22 mouse cellular contexts compared by ENCODE assay signal in the genomic region with DNA sequence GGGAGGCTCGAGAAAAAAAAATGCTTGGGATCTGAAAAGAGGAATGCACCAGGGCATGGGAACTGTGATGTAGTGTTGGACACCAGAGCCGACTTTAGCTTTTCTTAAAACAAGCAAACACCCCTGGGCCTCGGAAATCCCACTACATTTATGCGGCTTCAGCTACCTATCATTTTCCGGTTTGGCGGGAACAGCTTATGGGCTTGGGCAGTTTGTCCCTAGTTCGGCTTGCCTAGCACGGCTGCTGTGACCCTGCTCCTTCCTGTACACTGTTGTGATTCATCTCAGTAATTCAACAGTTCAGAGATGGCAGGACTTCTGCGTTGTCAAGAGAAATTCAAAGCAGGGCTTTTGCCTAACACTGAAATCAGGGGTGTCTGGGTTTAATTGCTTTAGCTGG.
DNase-seq lines count a peak whose midpoint lies in the region; ATAC-seq lines count a peak whose summit lies in the region.
"Had no signal": no experiment of that assay in that cellular context is flagged by ENCODE, and none has a peak within 500 bp of the region (broad histone marks: within the 10 kb centered on the region; RNA-seq: fewer than 3 reads in every experiment).

No protein-coding gene starts in this region.

- DNase-seq in heart, adult 18-20 months: peak; percentile 11 to 26
- DNase-seq in heart, postnatal 4 days: no peak
- DNase-seq in limb, embryonic 11.5 days (ENCODE audit: low spot score): peak; percentile 25
- DNase-seq in limb, embryonic 10.5 days (ENCODE audit: low spot score): no peak
- peak; percentile 7 for DNase-seq in Muller cell, postnatal 12 days (ENCODE audit: inconsistent ontology term)
- DNase-seq in adrenal gland, adult 8-10 months: no peak
- DNase-seq in urinary bladder, adult 18-20 months (ENCODE audit: low spot score in 2 of 2): no peak
- DNase-seq: adrenal gland, adult 2 months; cerebellum, postnatal 10 days; kidney, adult 9 months; layer of hippocampus, postnatal 36 days; spleen, adult 18-20 months; thymus, postnatal 36 days had no signal

- no peak for ATAC-seq in limb, embryonic 11.5 days (ENCODE audit: insufficient number of reproducible peaks, low FRiP score, low TSS enrichment, low read depth)
- ATAC-seq: intestine, embryonic 15.5 days; midbrain, embryonic 15.5 days had no signal

- H3K4me3 ChIP-seq in limb, embryonic 11.5 days (ENCODE audit: low read depth, low read length): no peak overlapping the region
- no peak overlapping the region for H3K4me3 ChIP-seq in limb, embryonic 10.5 days
- H3K4me3 ChIP-seq in brown adipose tissue, adult 24 weeks (ENCODE audit: insufficient read depth, low read depth, low read length): no peak overlapping the region
- H3K4me3 ChIP-seq: intestine, embryonic 15.5 days; layer of hippocampus, adult 2 months; limb, embryonic 15.5 days; liver, embryonic 15.5 days; megakaryocyte, embryonic 14.5 days; midbrain, embryonic 15.5 days; neural tube, embryonic 15.5 days had no signal

- no peak overlapping the region for H3K9ac ChIP-seq in limb, embryonic 11.5 days (ENCODE audit: low read length)
- H3K9ac ChIP-seq: hindbrain, embryonic 14.5 days; intestine, embryonic 15.5 days; limb, embryonic 15.5 days; liver, embryonic 15.5 days; midbrain, embryonic 15.5 days; neural tube, embryonic 15.5 days had no signal

- no peak overlapping the region for H3K4me2 ChIP-seq in limb, embryonic 11.5 days (ENCODE audit: low read depth, severe bottlenecking)
- H3K4me2 ChIP-seq: hindbrain, embryonic 14.5 days; intestine, embryonic 15.5 days; limb, embryonic 15.5 days; liver, embryonic 15.5 days; midbrain, embryonic 15.5 days; neural tube, embryonic 15.5 days had no signal

- H3K36me3 ChIP-seq in limb, embryonic 11.5 days (ENCODE audit: control insufficient read depth, insufficient read depth, low read length): no peaks in the 10 kb centered on the region
- H3K36me3 ChIP-seq in limb, embryonic 10.5 days: no peaks in the 10 kb centered on the region
- H3K36me3 ChIP-seq: intestine, embryonic 15.5 days; limb, embryonic 15.5 days; liver, embryonic 15.5 days; midbrain, embryonic 15.5 days; neural tube, embryonic 15.5 days had no signal

- H3K4me1 ChIP-seq in limb, embryonic 11.5 days (ENCODE audit: control insufficient read depth, insufficient read depth, low read length): no peaks in the 10 kb centered on the region
- peaks cover 11% of the 10 kb centered on the region for H3K4me1 ChIP-seq in limb, embryonic 10.5 days
- H3K4me1 ChIP-seq in brown adipose tissue, adult 24 weeks (ENCODE audit: control insufficient read depth, insufficient read depth, insufficient read length, low read length): peaks cover 3% of the 10 kb centered on the region; the same call in 1 of the 2 replicates
- H3K4me1 ChIP-seq: intestine, embryonic 15.5 days; limb, embryonic 15.5 days; liver, embryonic 15.5 days; megakaryocyte, embryonic 14.5 days; midbrain, embryonic 15.5 days; neural tube, embryonic 15.5 days had no signal

- 69% methylated on average over 9 of the region's 9 CpGs for WGBS in limb, embryonic 11.5 days
- 72% methylated on average over 9 of the region's 9 CpGs for WGBS in limb, embryonic 10.5 days

- H3K9me3 ChIP-seq in limb, embryonic 11.5 days (ENCODE audit: control insufficient read depth, low read length): no peaks in the 10 kb centered on the region
- H3K9me3 ChIP-seq in limb, embryonic 10.5 days (replicated peaks): no peaks in the 10 kb centered on the region
- H3K9me3 ChIP-seq: intestine, embryonic 15.5 days; limb, embryonic 15.5 days; liver, embryonic 15.5 days; megakaryocyte, embryonic 14.5 days; midbrain, embryonic 15.5 days; neural tube, embryonic 15.5 days had no signal

- no peaks in the 10 kb centered on the region for H3K27me3 ChIP-seq in limb, embryonic 11.5 days (ENCODE audit: control insufficient read depth, insufficient read depth, low read length)
- no peaks in the 10 kb centered on the region for H3K27me3 ChIP-seq in limb, embryonic 10.5 days (ENCODE audit: low read depth, poor library complexity, severe bottlenecking)
- H3K27me3 ChIP-seq: intestine, embryonic 15.5 days; limb, embryonic 15.5 days; liver, embryonic 15.5 days; megakaryocyte, embryonic 14.5 days; midbrain, embryonic 15.5 days; neural tube, embryonic 15.5 days had no signal

- no peak overlapping the region for H3K27ac ChIP-seq in limb, embryonic 11.5 days (replicated peaks; ENCODE audit: low read depth, low read length)
- no peak overlapping the region for H3K27ac ChIP-seq in limb, embryonic 10.5 days
- H3K27ac ChIP-seq in brown adipose tissue, adult 24 weeks (replicated peaks; ENCODE audit: low read depth, low read length): peak overlapping the region; percentile 5; the same call in 1 of the 2 replicates
- H3K27ac ChIP-seq: hindbrain, embryonic 14.5 days; intestine, embryonic 15.5 days; layer of hippocampus, adult 2 months; limb, embryonic 15.5 days; liver, embryonic 15.5 days; midbrain, embryonic 15.5 days; neural tube, embryonic 15.5 days had no signal

Comparison
In these comparisons a context has a peak if more than half of its experiments do, and no peak if none do; other contexts are left out.
1. DNase-seq: peak in heart, adult 18-20 months (2 of 2), limb, embryonic 11.5 days (single experiment) and Muller cell, postnatal 12 days (single experiment); none in heart, postnatal 4 days (single experiment), limb, embryonic 10.5 days (single experiment), adrenal gland, adult 8-10 months (single experiment) and urinary bladder, adult 18-20 months (0 of 2).